Mouse (Mus musculus): ENCODE measurements at regions not wholly inside any gene's neighbourhood (a gene's known extent, or its start where the extent isn't known, plus 50 kb on each side); places are given as distances from the start of the nearest gene placed in this dataset.

DNA sequence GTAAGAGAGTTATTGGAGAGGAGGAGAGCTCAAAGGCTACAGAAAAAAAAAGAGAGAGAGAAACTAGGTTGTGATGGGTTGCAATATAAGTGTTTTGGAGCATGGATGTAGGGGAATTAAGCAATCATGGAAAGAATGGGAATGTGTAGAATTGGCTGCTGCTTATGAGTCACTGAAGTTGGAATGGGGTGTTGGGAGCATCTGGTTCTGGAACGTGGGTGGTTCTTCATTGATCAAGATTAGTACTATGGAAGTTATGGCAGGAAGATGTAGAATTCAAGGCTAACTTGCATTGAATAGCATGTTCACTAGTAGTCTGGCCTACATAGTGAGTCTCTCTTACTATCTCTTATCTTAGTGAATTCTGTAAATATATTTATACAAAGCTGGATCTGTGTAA lies 1526.4 kb upstream of the Got2 start:
- Histone ChIP-seq H3K27ac (replicated peaks; ENCODE audit: low read depth, low read length) (no peak overlapping the region), H3K36me3 (ENCODE audit: control insufficient read depth, insufficient read depth, low read length) (no peaks in the 10 kb centered on the region), H3K27me3 (replicated peaks; ENCODE audit: control insufficient read depth, insufficient read depth, low read length) (no peaks in the 10 kb centered on the region), H3K4me1 (ENCODE audit: control insufficient read depth, insufficient read depth, low read length) (no peaks in the 10 kb centered on the region), H3K4me3 (ENCODE audit: low read depth, low read length) (no peak overlapping the region), H3K9me3 (ENCODE audit: control insufficient read depth, low read length) (no peaks in the 10 kb centered on the region), H3K9ac (ENCODE audit: low read depth, low read length) (no peak overlapping the region), H3K4me2 (ENCODE audit: low read depth, low read length) (no peak overlapping the region)
- 76% methylated on average over 1 of the region's 1 CpGs for WGBS
- ATAC-seq (ENCODE audit: low read depth) (no peak), DNase-seq (ENCODE audit: low spot score) (no peak)

DNA sequence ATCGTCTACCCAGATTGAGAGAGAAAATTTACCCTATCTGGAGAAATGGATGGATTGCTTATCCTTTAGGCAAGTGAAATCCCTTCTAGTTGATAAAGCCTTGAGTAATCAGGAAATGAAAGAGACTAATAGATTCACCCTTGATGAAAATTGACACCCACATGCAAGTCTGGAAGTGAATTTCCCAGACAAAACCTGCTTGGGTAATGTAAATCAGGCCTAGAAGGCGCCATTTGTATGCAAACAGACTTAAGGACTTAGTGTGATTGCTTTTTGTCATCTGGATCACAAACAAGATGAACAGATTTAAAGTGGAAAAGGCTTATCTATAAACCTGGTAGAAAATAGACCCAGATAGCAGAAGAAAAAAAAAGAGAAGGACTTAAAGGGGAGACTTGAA lies 1515.0 kb upstream of the Got2 start:
- WGBS: 60% methylated on average over 2 of the region's 2 CpGs

DNA sequence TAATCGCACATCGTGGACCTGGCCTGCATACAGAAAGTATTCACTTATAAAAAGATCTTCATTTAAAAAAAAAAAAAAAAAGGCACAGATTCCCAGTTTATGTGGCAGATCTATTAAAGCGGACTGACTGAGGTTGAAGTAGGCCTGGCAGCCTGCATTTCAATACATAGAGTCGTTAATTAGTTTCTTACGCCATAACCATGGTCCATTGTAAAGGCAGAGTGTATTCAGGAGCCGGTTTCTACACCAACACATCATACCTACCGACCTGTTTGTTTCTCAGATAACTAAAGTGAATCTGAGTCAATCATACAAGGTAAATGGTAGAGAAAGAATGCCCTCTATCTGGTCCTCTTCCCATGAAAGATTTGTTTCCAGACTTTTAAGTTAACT lies 1509.0 kb upstream of the Got2 start:
- WGBS: 44% methylated on average over 7 of the region's 7 CpGs
- DNase-seq (ENCODE audit: low spot score) (no peak), ATAC-seq (ENCODE audit: low read depth) (no peak)
- no peak overlapping the region for H3K27ac ChIP-seq (replicated peaks; ENCODE audit: low read depth, low read length)
- H3K4me3 ChIP-seq (ENCODE audit: low read depth, low read length): no peak overlapping the region
- no peaks in the 10 kb centered on the region for H3K27me3 ChIP-seq (replicated peaks; ENCODE audit: control insufficient read depth, insufficient read depth, low read length)
- no peak overlapping the region for H3K4me2 ChIP-seq (ENCODE audit: low read depth, low read length)
- no peaks in the 10 kb centered on the region for H3K36me3 ChIP-seq (ENCODE audit: control insufficient read depth, insufficient read depth, low read length)
- H3K9me3 ChIP-seq (ENCODE audit: control insufficient read depth, low read length): no peaks in the 10 kb centered on the region
- no peaks in the 10 kb centered on the region for H3K4me1 ChIP-seq (ENCODE audit: control insufficient read depth, insufficient read depth, low read length)
- H3K9ac ChIP-seq (ENCODE audit: low read depth, low read length): no peak overlapping the region

More for the DNA sequence above, 1515.0 kb upstream of the Got2 start:
- no peak for ATAC-seq (ENCODE audit: low read depth)
- Histone ChIP-seq H3K9ac (ENCODE audit: low read depth, low read length) (no peak overlapping the region), H3K27me3 (replicated peaks; ENCODE audit: control insufficient read depth, insufficient read depth, low read length) (no peaks in the 10 kb centered on the region), H3K9me3 (ENCODE audit: control insufficient read depth, low read length) (no peaks in the 10 kb centered on the region), H3K36me3 (ENCODE audit: control insufficient read depth, insufficient read depth, low read length) (no peaks in the 10 kb centered on the region), H3K27ac (replicated peaks; ENCODE audit: low read depth, low read length) (no peak overlapping the region), H3K4me3 (ENCODE audit: low read depth, low read length) (no peak overlapping the region), H3K4me1 (ENCODE audit: control insufficient read depth, insufficient read depth, low read length) (no peaks in the 10 kb centered on the region), H3K4me2 (ENCODE audit: low read depth, low read length) (no peak overlapping the region)
- DNase-seq (ENCODE audit: low spot score): no peak

DNA sequence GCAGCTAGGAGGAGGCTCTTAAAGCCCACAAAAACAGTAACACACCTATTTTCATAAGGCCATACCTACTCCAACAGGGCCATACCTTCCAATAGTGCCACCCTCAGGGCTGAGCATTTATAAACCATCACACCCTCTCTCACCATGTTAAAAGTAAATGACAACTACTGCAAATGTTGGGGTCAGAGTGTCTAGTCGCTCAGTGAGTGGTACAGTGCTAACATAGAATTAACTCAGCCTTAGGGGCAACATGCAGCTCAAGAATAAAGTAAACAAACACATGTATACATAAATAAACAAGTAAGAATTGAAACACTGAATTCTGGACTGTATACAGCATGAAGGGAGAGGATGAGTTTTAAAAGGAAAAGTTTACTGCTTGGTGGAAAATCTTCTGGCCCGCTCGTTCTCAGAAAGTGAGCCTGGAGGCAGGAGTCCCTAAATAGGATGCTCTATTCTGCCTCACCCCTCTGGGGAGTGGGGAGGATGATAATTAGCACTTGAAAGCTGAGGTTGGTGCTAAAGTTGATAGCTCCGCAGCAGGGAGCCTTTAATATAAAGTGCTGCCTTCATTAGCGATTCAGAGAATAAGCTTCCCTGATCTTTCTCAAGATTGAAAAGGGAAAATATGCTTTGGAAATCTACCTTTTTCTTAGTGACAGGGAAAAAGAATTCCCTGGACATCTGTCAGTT lies 1508.4 kb upstream of the Got2 start:
- H3K4me3 ChIP-seq (ENCODE audit: low read depth, low read length): no peak overlapping the region
- H3K4me2 ChIP-seq (ENCODE audit: low read depth, low read length): no peak overlapping the region
- H3K27me3 ChIP-seq (replicated peaks; ENCODE audit: control insufficient read depth, insufficient read depth, low read length): no peaks in the 10 kb centered on the region
- H3K27ac ChIP-seq (replicated peaks; ENCODE audit: low read depth, low read length): no peak overlapping the region
- ATAC-seq (ENCODE audit: low read depth) (no peak), DNase-seq (ENCODE audit: low spot score) (no peak)
- H3K4me1 ChIP-seq (ENCODE audit: control insufficient read depth, insufficient read depth, low read length): no peaks in the 10 kb centered on the region
- H3K9me3 ChIP-seq (ENCODE audit: control insufficient read depth, low read length): no peaks in the 10 kb centered on the region
- H3K36me3 ChIP-seq (ENCODE audit: control insufficient read depth, insufficient read depth, low read length): no peaks in the 10 kb centered on the region
- no peak overlapping the region for H3K9ac ChIP-seq (ENCODE audit: low read depth, low read length)
- 18% methylated on average over 5 of the region's 5 CpGs for WGBS

DNA sequence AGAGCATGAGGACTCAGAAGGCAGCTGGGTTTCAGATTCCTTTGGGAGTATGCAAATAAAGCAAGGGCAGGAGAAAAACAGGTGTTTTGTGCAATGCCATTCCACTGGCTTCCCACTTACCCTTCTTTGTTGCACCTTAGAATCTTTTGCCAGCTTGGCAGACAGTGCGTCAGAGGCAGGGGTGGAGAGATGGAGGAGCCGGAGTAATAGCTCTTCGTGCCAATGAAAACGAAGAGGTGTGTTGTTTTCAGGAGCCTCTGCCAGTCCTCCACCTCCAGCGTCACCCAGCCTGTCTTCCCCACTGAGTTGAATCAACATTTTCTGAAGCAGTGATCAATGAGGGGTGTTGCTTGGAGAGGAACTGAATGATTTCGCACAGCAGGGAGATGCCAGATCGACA lies 1501.3 kb upstream of the Got2 start:
- WGBS: 6% methylated on average over 7 of the region's 7 CpGs
- no peak overlapping the region for H3K4me3 ChIP-seq (ENCODE audit: low read depth, low read length)
- H3K36me3 ChIP-seq (ENCODE audit: control insufficient read depth, insufficient read depth, low read length): no peaks in the 10 kb centered on the region
- no peak overlapping the region for H3K27ac ChIP-seq (replicated peaks; ENCODE audit: low read depth, low read length)
- H3K27me3 ChIP-seq (replicated peaks; ENCODE audit: control insufficient read depth, insufficient read depth, low read length): no peaks in the 10 kb centered on the region
- no peaks in the 10 kb centered on the region for H3K9me3 ChIP-seq (ENCODE audit: control insufficient read depth, low read length)
- no peak for DNase-seq (ENCODE audit: low spot score)
- H3K4me1 ChIP-seq (ENCODE audit: control insufficient read depth, insufficient read depth, low read length): no peaks in the 10 kb centered on the region
- no peak overlapping the region for H3K9ac ChIP-seq (ENCODE audit: low read depth, low read length)
- H3K4me2 ChIP-seq (ENCODE audit: low read depth, low read length): no peak overlapping the region
- ATAC-seq (ENCODE audit: low read depth): no peak

DNA sequence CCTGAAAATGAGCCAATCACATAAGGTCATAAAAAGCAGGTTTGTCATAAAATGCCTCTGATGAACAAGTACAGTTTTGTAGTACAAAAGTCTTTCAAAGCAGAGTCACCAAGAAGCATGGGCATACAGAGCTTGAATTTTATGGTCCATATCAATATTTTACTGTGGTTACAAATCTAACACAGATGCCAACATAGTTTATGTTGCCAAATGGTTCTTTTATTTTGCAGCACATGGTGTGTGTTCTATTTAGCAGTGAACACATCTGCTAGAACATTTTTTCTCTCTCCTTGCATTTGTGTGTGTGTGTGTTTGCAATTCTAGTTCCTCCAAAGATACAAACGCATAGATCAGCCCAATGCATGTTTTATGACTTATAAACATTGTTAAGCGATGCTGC lies 1500.8 kb upstream of the Got2 start:
- H3K36me3 ChIP-seq (ENCODE audit: control insufficient read depth, insufficient read depth, low read length): no peaks in the 10 kb centered on the region
- no peak for ATAC-seq (ENCODE audit: low read depth)

DNA sequence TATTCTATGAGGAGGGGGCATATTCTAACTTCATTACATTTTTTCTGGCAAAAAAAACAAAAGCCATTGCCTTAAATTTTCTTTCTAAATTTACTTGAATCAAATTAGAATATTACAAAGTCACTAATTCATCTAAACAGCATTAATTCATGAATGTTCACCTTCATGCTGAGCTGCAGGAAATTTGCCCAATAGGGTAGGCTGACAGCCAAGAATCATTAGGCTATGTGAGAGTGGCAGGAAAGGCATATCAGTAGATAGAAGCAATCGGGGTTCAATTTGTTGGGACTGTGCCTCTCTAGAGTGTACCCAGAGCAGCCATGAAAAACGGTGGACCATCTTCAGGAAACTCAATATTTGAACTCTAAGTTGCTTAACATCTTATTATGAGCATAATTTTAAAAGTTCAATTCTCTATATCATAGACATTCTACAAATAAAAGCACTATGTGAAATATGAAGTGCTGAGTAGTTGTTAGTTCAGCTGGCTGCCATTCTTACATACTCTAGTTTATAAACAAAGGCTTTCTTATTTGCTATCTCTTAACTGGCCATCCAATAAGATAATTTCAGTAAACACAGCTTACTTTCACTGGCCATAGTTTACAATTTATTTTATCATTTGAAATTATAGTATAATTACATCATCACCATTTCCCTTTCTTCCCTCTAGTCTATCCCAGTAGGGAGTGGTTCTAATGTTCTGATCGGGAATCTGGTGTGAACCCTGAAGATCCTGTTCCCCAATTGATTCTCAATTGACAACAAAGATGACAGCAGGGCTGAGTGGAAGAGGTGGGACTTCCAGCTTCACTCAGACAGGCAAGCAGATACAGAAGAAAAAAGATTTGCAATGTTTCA lies 1486.8 kb upstream of the Got2 start:
- ATAC-seq (ENCODE audit: low read depth) (no peak), DNase-seq (ENCODE audit: low spot score) (no peak)
- H3K9me3 ChIP-seq (ENCODE audit: control insufficient read depth, low read length): no peaks in the 10 kb centered on the region
- no peak overlapping the region for H3K4me2 ChIP-seq (ENCODE audit: low read depth, low read length)
- no peak overlapping the region for H3K4me3 ChIP-seq (ENCODE audit: low read depth, low read length)
- no peaks in the 10 kb centered on the region for H3K36me3 ChIP-seq (ENCODE audit: control insufficient read depth, insufficient read depth, low read length)
- no peak overlapping the region for H3K9ac ChIP-seq (ENCODE audit: low read depth, low read length)
- H3K27ac ChIP-seq (replicated peaks; ENCODE audit: low read depth, low read length): no peak overlapping the region
- no peaks in the 10 kb centered on the region for H3K4me1 ChIP-seq (ENCODE audit: control insufficient read depth, insufficient read depth, low read length)
- WGBS: 90% methylated on average over 3 of the region's 3 CpGs
- no peaks in the 10 kb centered on the region for H3K27me3 ChIP-seq (replicated peaks; ENCODE audit: control insufficient read depth, insufficient read depth, low read length)

More for the DNA sequence above, 1500.8 kb upstream of the Got2 start:
- 28% methylated on average over 2 of the region's 2 CpGs for WGBS
- no peaks in the 10 kb centered on the region for H3K27me3 ChIP-seq (replicated peaks; ENCODE audit: control insufficient read depth, insufficient read depth, low read length)
- H3K4me2 ChIP-seq (ENCODE audit: low read depth, low read length): no peak overlapping the region
- no peak overlapping the region for H3K27ac ChIP-seq (replicated peaks; ENCODE audit: low read depth, low read length)
- H3K9me3 ChIP-seq (ENCODE audit: control insufficient read depth, low read length): no peaks in the 10 kb centered on the region
- no peak overlapping the region for H3K9ac ChIP-seq (ENCODE audit: low read depth, low read length)
- H3K4me3 ChIP-seq (ENCODE audit: low read depth, low read length): no peak overlapping the region
- no peak for DNase-seq (ENCODE audit: low spot score)
- H3K4me1 ChIP-seq (ENCODE audit: control insufficient read depth, insufficient read depth, low read length): no peaks in the 10 kb centered on the region

DNA sequence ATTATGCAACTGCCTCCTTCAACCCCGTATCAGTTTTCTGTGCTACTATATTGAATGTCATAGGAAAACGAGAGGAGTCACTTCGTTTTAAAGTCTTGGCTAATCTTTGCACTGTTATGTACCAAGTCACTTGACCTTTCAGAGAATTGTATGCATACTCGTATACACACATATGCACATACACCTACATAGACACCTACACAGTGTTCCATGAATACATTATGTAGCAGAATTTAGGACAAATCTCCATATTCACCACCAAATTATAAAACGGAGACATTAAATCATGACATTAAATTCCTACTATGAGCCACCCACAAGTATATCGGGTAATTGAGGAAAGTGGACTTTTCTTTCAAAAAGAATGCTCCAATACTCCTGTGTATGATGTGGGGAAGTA lies 1458.3 kb upstream of the Got2 start:
- DNase-seq (ENCODE audit: low spot score) (no peak), ATAC-seq (ENCODE audit: low read depth) (no peak)
- Histone ChIP-seq H3K4me2 (ENCODE audit: low read depth, low read length) (no peak overlapping the region), H3K27ac (replicated peaks; ENCODE audit: low read depth, low read length) (no peak overlapping the region), H3K9ac (ENCODE audit: low read depth, low read length) (no peak overlapping the region), H3K9me3 (ENCODE audit: control insufficient read depth, low read length) (no peaks in the 10 kb centered on the region), H3K4me1 (ENCODE audit: control insufficient read depth, insufficient read depth, low read length) (no peaks in the 10 kb centered on the region), H3K36me3 (ENCODE audit: control insufficient read depth, insufficient read depth, low read length) (no peaks in the 10 kb centered on the region), H3K27me3 (replicated peaks; ENCODE audit: control insufficient read depth, insufficient read depth, low read length) (no peaks in the 10 kb centered on the region), H3K4me3 (ENCODE audit: low read depth, low read length) (no peak overlapping the region)
- 71% methylated on average over 6 of the region's 6 CpGs for WGBS

DNA sequence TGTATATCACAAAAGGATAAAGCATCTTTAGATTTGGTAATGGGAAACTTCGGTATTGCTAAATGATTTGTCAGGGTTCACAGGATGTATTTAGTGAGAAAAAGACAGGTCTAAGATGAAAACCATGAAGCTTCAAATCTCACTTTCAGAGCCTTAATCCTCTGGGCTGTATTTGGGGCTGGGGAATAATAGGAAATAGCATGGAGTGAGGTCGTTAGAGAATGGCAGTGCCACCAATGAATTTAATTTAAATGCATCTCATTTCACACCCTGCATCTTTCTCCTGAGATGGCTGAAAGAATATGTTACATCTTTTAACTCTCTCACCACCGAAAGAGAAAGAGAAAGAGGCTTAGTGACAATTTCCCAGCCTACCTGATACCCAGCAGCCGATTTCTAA lies 1427.2 kb upstream of the Got2 start:
- Histone ChIP-seq H3K4me1 (ENCODE audit: control insufficient read depth, insufficient read depth, low read length) (no peaks in the 10 kb centered on the region), H3K9ac (ENCODE audit: low read depth, low read length) (no peak overlapping the region), H3K4me2 (ENCODE audit: low read depth, low read length) (no peak overlapping the region), H3K36me3 (ENCODE audit: control insufficient read depth, insufficient read depth, low read length) (no peaks in the 10 kb centered on the region), H3K27me3 (replicated peaks; ENCODE audit: control insufficient read depth, insufficient read depth, low read length) (no peaks in the 10 kb centered on the region), H3K27ac (replicated peaks; ENCODE audit: low read depth, low read length) (no peak overlapping the region), H3K4me3 (ENCODE audit: low read depth, low read length) (no peak overlapping the region), H3K9me3 (ENCODE audit: control insufficient read depth, low read length) (no peaks in the 10 kb centered on the region)
- DNase-seq (ENCODE audit: low spot score) (no peak), ATAC-seq (ENCODE audit: low read depth) (no peak)
- 70% methylated on average over 4 of the region's 4 CpGs for WGBS
